Mouse (Mus musculus): ENCODE results near the gene Clic3. TPM values are rescaled to one million over a fixed set of nuclear protein-coding genes. Genes with fewer than 3 reads are reported as not detected.
"Not testable (repeated sequence)": the region's sequence is repeated elsewhere in the genome, so short reads cannot be mapped to it uniquely, and the experiment has no call there.

The Clic3 gene
- under 1 TPM in 1 of 2 experiments, not detected in 1; 0.66 TPM for total RNA-seq (2021)
- polyA plus RNA-seq (2012; rRNA removed), result 1.6 and 3.4 TPM in 2 replicates
- long read RNA-seq, partial matches to known transcripts, result 0 of 1 reads
- long read RNA-seq, other reads (novel, unspliced or antisense), result 0 of 1 reads

DNA sequence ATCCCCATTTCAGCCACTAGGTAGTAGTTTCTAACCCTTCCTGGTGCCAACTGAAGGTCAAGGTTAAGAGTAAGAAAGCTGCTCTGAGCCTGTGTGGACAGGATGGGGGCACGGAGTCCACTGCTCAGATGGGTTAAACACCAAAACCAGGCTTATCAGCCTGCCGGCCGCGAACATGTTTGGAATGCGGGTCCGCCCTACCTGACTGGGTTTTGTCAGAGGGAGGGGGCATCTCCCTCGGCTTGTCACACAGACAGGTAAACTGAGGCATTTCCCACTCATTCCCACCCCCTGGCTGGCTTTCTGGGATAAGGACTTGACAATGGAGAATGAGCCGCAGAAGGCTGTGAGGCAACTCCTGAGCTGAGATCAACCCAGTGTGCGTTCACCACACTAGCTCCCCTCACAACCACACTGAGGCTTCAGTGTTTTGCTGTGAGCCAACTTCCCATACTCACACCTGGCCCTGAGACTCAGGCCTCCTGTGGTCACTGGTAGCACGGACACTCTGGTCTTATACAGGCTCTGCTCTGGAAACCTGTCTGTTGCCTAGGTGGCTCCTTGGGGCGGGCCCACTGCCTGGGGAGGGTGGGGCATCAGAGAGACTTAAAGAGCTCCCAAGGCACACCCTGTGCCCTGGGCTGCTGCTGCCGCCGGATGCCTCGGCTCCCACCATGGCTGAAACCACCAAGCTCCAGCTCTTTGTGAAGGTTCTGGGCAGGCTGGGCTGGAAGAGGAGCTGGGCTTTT, at the start of gene Clic3:
Gene Clic3, plus strand, starts transcription at position 634 of the 749 bp plus-strand sequence.
- no peak for DNase-seq

DNA sequence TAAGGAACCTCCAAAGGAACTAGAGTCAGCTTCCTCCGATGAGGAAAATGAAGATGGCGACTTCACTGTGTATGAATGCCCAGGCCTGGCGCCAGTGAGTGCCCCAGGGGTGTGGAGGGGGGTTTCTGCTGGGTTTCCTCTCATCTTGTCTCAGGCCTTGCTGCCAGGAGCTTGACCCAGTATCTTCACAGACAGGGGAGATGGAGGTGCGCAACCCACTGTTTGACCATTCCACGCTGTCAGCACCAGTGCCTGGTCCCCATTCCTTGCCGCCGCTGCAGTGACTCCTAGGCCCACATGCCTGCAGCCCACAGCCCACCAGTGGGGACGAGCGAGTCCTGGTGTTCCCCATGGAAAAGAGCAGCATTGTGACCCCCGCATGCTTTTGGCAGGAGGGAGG, 47.7 kb upstream of the Clic3 start:
- DNase-seq, result no peak

DNA sequence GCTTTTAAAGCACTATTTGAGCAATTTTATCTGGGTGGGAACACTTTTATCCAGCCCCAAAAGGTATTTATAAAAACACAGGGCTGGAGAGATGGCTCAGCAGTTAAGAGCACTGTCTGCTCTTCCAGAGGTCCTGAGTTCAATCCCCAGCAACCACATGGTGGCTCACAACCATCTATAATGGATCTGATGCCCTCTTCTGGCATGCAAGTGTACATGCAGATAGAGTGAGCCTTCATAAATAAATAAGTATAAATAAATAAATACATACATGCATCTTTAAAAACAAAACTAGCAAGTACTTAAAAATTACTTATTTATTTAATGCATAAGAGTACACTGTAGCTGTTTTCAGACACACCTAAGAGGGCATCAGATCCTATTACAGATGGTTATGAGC, 43.2 kb upstream of the Clic3 start:
- not testable (repeated sequence) for DNase-seq

- peak; percentile 27 for DNase-seq
Measured at GRCm38 (mm10) chr2:25417426-25417825, 39.2 kb upstream of the Clic3 start.

GRCm38 (mm10) chr2:25421896-25422295, 34.7 kb upstream of the Clic3 start:
- DNase-seq, result peak; percentile 49

- DNase-seq, result no peak
Measured at GRCm38 (mm10) chr2:25422587-25423410, 33.8 kb upstream of the Clic3 start, which contains the start of gene Fut7. TSS of gene Fut7 (plus strand) at chr2:25423267.

GRCm38 (mm10) chr2:25423626-25424025, 33.0 kb upstream of the Clic3 start:
- DNase-seq, result no peak

DNA sequence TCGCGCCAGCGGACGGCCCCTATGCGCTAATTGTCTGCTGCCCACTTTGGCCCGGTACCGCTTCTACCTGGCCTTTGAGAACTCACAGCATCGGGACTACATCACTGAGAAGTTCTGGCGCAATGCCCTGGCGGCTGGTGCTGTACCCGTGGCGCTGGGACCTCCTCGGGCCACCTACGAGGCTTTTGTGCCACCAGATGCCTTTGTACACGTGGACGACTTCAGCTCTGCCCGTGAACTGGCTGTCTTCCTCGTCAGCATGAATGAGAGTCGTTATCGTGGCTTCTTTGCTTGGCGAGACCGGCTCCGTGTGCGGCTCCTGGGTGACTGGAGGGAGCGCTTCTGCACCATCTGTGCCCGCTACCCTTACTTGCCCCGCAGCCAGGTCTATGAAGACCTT, 31.2 kb upstream of the Clic3 start:
- no peak for DNase-seq

- DNase-seq, result peak; percentile 59
Measured at GRCm38 (mm10) chr2:25426721-25427191, 29.9 kb upstream of the Clic3 start.

DNA sequence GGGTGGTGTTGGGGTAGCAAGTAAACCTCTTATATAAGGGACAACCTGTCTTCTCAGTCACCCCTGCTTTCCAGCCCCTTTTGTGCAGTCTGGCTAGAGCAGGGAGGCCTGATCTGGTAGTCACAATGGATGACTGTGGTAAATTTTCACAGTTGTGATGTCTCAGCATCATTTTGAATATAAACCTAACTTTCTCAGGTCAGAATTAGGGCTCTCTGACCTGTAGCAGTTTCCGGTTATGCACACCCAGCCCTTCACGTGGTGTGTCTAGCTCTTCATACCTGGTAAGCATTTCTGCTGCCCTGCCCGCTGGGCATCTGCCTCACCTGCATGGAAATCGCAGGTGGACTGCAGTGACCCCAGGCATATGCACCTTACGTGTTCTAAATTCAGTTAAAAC, 29.4 kb upstream of the Clic3 start:
- DNase-seq, result no peak

DNA sequence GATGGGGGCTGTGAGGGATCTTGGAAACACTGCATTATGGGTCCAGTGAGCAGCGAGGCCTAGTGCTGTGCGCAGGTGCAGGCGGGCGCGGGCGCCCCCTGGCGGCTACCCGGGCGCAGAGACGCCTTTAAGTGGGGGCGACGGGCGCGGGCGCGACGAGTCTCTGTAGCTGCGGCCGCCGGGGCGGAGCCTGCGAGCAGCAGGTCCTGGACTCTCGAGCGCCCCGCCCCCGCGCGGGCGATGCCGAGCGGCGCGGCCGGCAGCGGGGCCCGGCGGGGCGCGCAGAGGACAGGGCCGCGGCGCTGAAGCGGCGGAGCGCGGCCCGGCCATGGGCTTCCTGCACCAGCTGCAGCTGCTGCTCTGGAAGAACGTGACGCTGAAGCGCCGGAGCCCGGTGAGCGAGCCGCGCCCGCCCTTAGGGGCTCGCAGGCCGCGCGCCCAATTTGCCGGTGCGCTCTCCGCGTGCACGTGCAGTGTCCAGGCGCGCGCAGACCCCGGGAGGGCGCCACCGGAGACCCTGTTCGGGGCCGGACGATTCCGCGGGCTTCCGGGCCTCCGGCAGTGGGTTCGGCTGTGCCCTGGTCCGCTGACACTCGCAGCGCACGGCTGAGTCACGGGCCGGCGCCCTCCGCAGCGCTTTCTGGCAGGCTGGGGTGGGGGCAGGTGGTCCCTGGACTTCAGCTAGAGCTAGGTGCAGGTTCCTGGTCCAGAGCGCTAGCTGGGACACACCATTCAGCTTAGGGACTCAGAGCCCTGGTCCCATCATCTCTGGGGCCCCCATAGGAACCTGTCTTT, 28.0 kb upstream of the Clic3 start, which contains the start of gene Abca2:
Gene Abca2, plus strand, starts transcription at position 262 of the 795 bp plus-strand sequence.
- DNase-seq, result peak; percentile 96

DNA sequence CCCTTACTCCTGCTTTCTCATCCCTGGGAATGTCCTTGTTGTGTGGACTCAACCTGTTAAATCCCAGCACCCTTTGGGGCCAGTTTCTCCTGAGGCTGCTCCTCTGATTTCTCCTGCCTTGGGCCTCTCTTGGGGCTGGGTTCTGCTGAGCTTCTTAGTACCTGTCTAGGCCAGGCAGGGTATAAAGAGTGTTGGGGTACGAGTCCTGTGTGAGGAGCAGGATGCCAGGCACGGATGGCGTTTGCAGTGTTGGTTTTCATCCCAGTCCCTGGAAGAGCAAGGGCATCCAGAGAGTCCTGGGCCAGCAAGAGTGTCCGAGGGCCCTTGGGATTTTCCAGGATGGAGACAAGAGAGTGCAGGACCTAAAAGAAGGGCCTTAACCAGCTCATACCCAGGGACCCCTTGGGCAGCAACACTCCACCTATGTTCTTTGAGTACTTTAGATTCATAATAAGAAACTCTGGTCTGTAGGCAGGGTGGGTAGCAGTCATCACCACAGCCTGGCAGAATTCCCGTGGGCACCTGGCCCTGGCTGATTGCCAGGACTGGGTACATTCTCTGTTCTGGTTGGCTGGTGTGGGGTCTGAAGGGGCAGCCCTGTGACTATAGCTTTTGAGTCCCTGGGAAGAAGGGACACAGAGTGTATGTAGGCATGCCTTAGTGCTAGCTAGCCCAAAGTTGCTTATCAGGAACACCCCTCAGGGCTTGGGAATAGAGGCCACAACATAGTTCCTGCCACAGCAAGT, 27.0 kb upstream of the Clic3 start:
- DNase-seq, result no peak

- DNase-seq, result no peak
Measured at GRCm38 (mm10) chr2:25430395-25431233, 26.0 kb upstream of the Clic3 start.

DNA sequence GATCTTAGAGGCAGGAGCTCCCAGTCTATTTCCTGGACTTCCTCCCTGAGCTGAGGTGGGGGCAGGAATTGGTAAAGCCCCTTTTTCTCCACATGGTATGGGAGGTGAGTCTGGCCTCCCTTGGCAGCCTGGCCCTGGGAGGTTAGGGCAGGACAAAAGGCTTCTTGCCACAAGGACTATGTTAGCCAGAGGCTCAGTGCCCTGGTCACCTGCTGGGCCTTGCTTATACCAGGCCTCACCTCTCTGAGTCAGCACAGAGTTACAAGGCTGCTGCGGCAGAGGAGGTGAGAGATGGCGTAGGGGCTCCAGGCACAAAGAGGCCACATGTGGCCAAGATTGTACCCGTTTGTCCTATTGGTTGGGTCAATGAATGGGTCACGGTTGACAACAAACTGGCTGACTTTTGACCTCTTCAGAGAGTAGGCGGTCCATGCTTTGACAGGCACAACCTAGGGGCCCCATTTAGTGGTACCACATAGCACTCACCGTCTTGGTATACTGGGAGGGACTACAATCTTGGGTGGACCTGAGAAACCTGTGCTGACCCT, 25.3 kb upstream of the Clic3 start:
- no peak for DNase-seq

GRCm38 (mm10) chr2:25432326-25433098, 24.1 kb upstream of the Clic3 start:
- no peak for DNase-seq

- no peak for DNase-seq
Measured at GRCm38 (mm10) chr2:25433101-25433500, 23.5 kb upstream of the Clic3 start.

DNA sequence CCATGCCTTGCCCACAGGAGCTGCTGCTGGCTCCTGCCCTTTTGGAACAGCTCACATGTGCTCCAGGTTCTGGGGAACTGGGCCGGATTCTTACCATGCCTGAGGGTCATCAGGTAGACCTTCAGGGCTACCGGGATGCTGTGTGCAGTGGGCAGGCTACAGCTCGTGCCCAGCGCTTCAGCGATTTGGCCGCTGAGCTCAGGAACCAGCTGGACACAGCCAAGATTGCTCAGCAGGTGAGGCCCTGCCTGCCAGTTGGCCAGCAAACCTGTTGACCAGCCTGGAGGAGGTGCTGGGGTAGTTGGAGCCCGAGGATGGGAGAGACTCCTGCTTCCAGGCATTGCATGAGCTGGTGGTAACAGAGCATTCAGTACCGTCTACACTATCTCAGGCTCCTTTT, 22.3 kb upstream of the Clic3 start:
- DNase-seq, result no peak

GRCm38 (mm10) chr2:25436286-25436820, 20.3 kb upstream of the Clic3 start:
- no peak for DNase-seq

- no peak for DNase-seq
Measured at GRCm38 (mm10) chr2:25441067-25441466, 15.6 kb upstream of the Clic3 start.
